Mouse (Mus musculus) forebrain, embryonic 11.5 days (tissue): Measurements from ENCODE around the gene Pcgf2. TPM values are rescaled to one million over a fixed set of nuclear protein-coding genes. Genes with fewer than 3 reads are reported as not detected.

ENCODE experiments used
- ATAC-seq: fragments of 200-750 bp; cut with Nextera tagmentation; replicated peaks from 2 replicates; pipeline ENCODE4 v1.8.0; 2017; ENCODE audit warnings: moderate TSS enrichment; ENCODE audit not compliant: low FRiP score
- DNase-seq: peaks from one replicate; pipeline ENCODE4 v3.0.0-alpha.2; 2017; ENCODE audit warnings: low spot score
- H3K27ac ChIP-seq: fragments of 300-500 bp; sonication (generic); 2 replicates; pipeline ENCODE4 v1.5.1; 2014; ENCODE audit warnings: low read depth, low read length
- H3K27me3 ChIP-seq: fragments of 300-500 bp; sonication (generic); 2 replicates; pipeline ENCODE4 v1.6.1; 2014; ENCODE audit warnings: mild to moderate bottlenecking, low read length, mixed read lengths; ENCODE audit not compliant: control insufficient read depth, insufficient read depth
- H3K36me3 ChIP-seq: fragments of 300-500 bp; sonication (generic); 2 replicates; pipeline ENCODE4 v1.6.1; 2014; ENCODE audit warnings: mild to moderate bottlenecking, low read length, moderate library complexity, mixed read lengths; ENCODE audit not compliant: control insufficient read depth, insufficient read depth
- H3K4me1 ChIP-seq: fragments of 300-500 bp; sonication (generic); replicated peaks from 2 replicates; pipeline ENCODE4 v1.6.1; 2014; ENCODE audit warnings: low read length, mixed read lengths; ENCODE audit not compliant: control insufficient read depth, insufficient read depth
- H3K4me2 ChIP-seq: fragments of 300-500 bp; sonication (generic); 2 replicates; pipeline ENCODE4 v1.6.1; 2014; ENCODE audit warnings: low read depth, mild to moderate bottlenecking, low read length, moderate library complexity, mixed read lengths; ENCODE audit not compliant: severe bottlenecking
- H3K4me3 ChIP-seq: fragments of 300-500 bp; sonication (generic); 2 replicates; pipeline ENCODE4 v1.5.1; 2014; ENCODE audit warnings: low read depth, low read length
- H3K9ac ChIP-seq: fragments of 300-500 bp; sonication (generic); 2 replicates; pipeline ENCODE4 v1.6.1; 2014; ENCODE audit warnings: low read length
- H3K9me3 ChIP-seq: fragments of 300-500 bp; sonication (generic); 2 replicates; pipeline ENCODE4 v1.6.1; 2016; ENCODE audit warnings: low read length, mixed read lengths; ENCODE audit not compliant: control insufficient read depth
- WGBS: fragments of 180-500 bp; shearing (Covaris S2); extraction: QIAGEN DNeasy Blood & Tissue Kit; methylation state at CpG from one replicate; pipeline ENCODE4 v1.1.7; 2014; 5-methylcytosine and 5-hydroxymethylcytosine counted together
- polyA plus RNA-seq: library from polyadenylated mRNA; unstranded; fragments of >200 nt; fragmentation: Nextera tagmentation; extraction: Ambion mirVana; gene quantifications from 2 replicates; pipeline ENCODE4 v1.2.1, GENCODE M21; 2014

Pcgf2 gene
- 24.2 and 25.9 TPM in 2 replicates for polyA plus RNA-seq

GRCm38 (mm10) chr11:97700003-97700745, at the start of gene Pcgf2:
Pcgf2 (minus strand) TSS chr11:97700497.
- H3K27ac ChIP-seq, result peak within 1 kb of the TSS; percentile 98
- peak within 1 kb of the TSS; percentile 86 for H3K4me2 ChIP-seq
- H3K9me3 ChIP-seq, result no peaks in the 10 kb centered on the region
- peaks cover 40% of the 10 kb centered on the region for H3K4me1 ChIP-seq
- under 1% methylated on average over 76 of the region's 85 CpGs for WGBS
- no peaks in the 10 kb centered on the region for H3K36me3 ChIP-seq
- peak within 1 kb of the TSS; percentile 76 for H3K4me3 ChIP-seq
- DNase-seq (peak; percentile 89), ATAC-seq (peak; percentile 11)
- H3K27me3 ChIP-seq, result no peaks in the 10 kb centered on the region
- peak within 1 kb of the TSS; percentile 92 for H3K9ac ChIP-seq

GRCm38 (mm10) chr11:97748496-97748895, 48.2 kb upstream of the Pcgf2 start:
- Histone ChIP-seq H3K4me3 (no peak overlapping the region), H3K36me3 (peaks cover 9% of the 10 kb centered on the region), H3K9me3 (no peaks in the 10 kb centered on the region), H3K27me3 (no peaks in the 10 kb centered on the region), H3K27ac (no peak overlapping the region), H3K4me1 (no peaks in the 10 kb centered on the region; the same call in 1 of the 2 replicates), H3K4me2 (no peak overlapping the region), H3K9ac (no peak overlapping the region)
- whole genome bisulfite sequencing, result 89% methylated on average over 5 of the region's 5 CpGs
- DNase-seq (no peak), ATAC-seq (no peak)

GRCm38 (mm10) chr11:97747773-97748172, 47.5 kb upstream of the Pcgf2 start:
- H3K9me3 ChIP-seq, result no peaks in the 10 kb centered on the region
- ATAC-seq (no peak), DNase-seq (no peak)
- no peak overlapping the region for H3K4me3 ChIP-seq
- no peaks in the 10 kb centered on the region for H3K27me3 ChIP-seq
- H3K4me2 ChIP-seq, result no peak overlapping the region
- H3K9ac ChIP-seq, result no peak overlapping the region
- H3K4me1 ChIP-seq, result peaks cover 4% of the 10 kb centered on the region
- no peak overlapping the region for H3K27ac ChIP-seq
- 94% methylated on average over 8 of the region's 8 CpGs for WGBS
- H3K36me3 ChIP-seq, result peaks cover 8% of the 10 kb centered on the region

- Histone ChIP-seq H3K27me3 (no peaks in the 10 kb centered on the region), H3K9me3 (no peaks in the 10 kb centered on the region), H3K4me2 (peak overlapping the region; percentile 53; the same call in 1 of the 2 replicates), H3K27ac (no peak overlapping the region), H3K9ac (peak overlapping the region; percentile 23; the same call in 1 of the 2 replicates), H3K36me3 (no peaks in the 10 kb centered on the region; the same call in 1 of the 2 replicates), H3K4me1 (peaks cover 6% of the 10 kb centered on the region), H3K4me3 (peak overlapping the region; percentile 85)
- DNase-seq (no peak), ATAC-seq (peak; percentile 13)
- WGBS, result 13% methylated on average over 13 of the region's 13 CpGs
These were observed 45.0 kb upstream of the Pcgf2 start for GRCm38 (mm10) chr11:97745331-97745721.

GRCm38 (mm10) chr11:97744718-97745330, 44.5 kb upstream of the Pcgf2 start:
- no peaks in the 10 kb centered on the region for H3K9me3 ChIP-seq
- peak overlapping the region; percentile 85 for H3K4me3 ChIP-seq
- H3K4me1 ChIP-seq, result peaks cover 6% of the 10 kb centered on the region
- no peaks in the 10 kb centered on the region; the same call in 1 of the 2 replicates for H3K36me3 ChIP-seq
- DNase-seq (peak; percentile 100), ATAC-seq (peak; percentile 97)
- H3K9ac ChIP-seq, result peak overlapping the region; percentile 94
- H3K27me3 ChIP-seq, result no peaks in the 10 kb centered on the region
- peak overlapping the region; percentile 90 for H3K27ac ChIP-seq
- WGBS, result 2% methylated on average over 44 of the region's 57 CpGs
- peak overlapping the region; percentile 91 for H3K4me2 ChIP-seq

- peak within 1 kb of the TSS; percentile 94 for H3K9ac ChIP-seq
- no peaks in the 10 kb centered on the region for H3K9me3 ChIP-seq
- peak within 1 kb of the TSS; percentile 91 for H3K4me2 ChIP-seq
- H3K27me3 ChIP-seq, result no peaks in the 10 kb centered on the region
- peak; percentile 47 for ATAC-seq
- peak within 1 kb of the TSS; percentile 90 for H3K27ac ChIP-seq
- no peaks in the 10 kb centered on the region; the same call in 1 of the 2 replicates for H3K36me3 ChIP-seq
- 0% methylated on average over 48 of the region's 63 CpGs for WGBS
- peaks cover 6% of the 10 kb centered on the region for H3K4me1 ChIP-seq
- H3K4me3 ChIP-seq, result peak within 1 kb of the TSS; percentile 85
- peak; percentile 79 for DNase-seq
These were observed 43.9 kb upstream of the Pcgf2 start, which contains the start of gene Pip4k2b for GRCm38 (mm10) chr11:97744063-97744717. Pip4k2b (minus strand) TSS chr11:97744704.

GRCm38 (mm10) chr11:97743423-97743822, 43.1 kb upstream of the Pcgf2 start:
- WGBS, result 50% methylated on average over 9 of the region's 9 CpGs
- Histone ChIP-seq H3K9ac (peak overlapping the region; percentile 94), H3K4me2 (peak overlapping the region; percentile 91), H3K27me3 (no peaks in the 10 kb centered on the region), H3K9me3 (no peaks in the 10 kb centered on the region), H3K4me1 (peaks cover 6% of the 10 kb centered on the region), H3K36me3 (no peaks in the 10 kb centered on the region; the same call in 1 of the 2 replicates), H3K27ac (no peak overlapping the region), H3K4me3 (peak overlapping the region; percentile 85)
- ATAC-seq, result no peak
- no peak for DNase-seq

GRCm38 (mm10) chr11:97742591-97742990, 42.3 kb upstream of the Pcgf2 start:
- no peak overlapping the region for H3K4me3 ChIP-seq
- no peaks in the 10 kb centered on the region for H3K27me3 ChIP-seq
- H3K4me1 ChIP-seq, result peaks cover 6% of the 10 kb centered on the region
- DNase-seq, result no peak
- H3K4me2 ChIP-seq, result peak overlapping the region; percentile 91; the same call in 1 of the 2 replicates
- ATAC-seq, result no peak
- H3K27ac ChIP-seq, result no peak overlapping the region
- WGBS, result 85% methylated on average over 9 of the region's 9 CpGs
- no peaks in the 10 kb centered on the region for H3K9me3 ChIP-seq
- no peaks in the 10 kb centered on the region for H3K36me3 ChIP-seq
- H3K9ac ChIP-seq, result no peak overlapping the region
